Mouse (Mus musculus): ENCODE results near the gene Kansl1l.

DNA sequence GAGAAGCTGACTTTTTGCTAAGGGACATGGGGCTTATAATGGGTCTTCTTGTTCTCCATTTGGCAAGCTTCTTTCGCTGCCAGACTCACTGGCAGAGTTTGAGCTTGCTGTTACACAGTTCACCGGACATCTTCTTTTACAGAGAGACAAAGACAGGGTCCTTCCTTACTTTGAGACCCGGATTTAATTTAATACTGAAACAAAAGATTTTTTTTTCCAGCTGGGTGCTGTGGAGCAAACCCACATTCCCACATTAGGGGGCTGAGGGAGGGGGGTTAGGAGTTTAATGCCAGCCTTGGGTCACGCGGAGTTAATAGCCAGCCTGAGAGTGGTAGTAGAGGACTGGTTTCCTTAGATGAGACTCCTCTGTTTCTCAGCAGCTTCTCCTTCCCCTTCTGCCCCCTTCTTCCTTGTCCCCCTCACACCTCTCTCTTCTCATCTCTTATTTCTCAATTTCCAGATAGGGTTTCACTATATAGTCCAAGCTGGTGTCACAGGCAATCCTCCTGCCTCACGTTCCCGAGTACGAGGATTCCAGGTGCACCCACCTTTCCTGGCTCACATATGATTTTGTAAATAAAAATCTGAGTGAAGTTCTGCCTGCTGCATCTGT lies 124.5 kb downstream of the Kansl1l start:
- TF ChIP-seq CTCF (IDR thresholded peaks at IDR 0.05; ENCODE audit: extremely low read depth, insufficient read depth, insufficient read length, insufficient replicate concordance) (no peak), POLR2A (IDR thresholded peaks at IDR 0.05; ENCODE audit: low read depth, low read length) (no peak)

Data from spleen, adult 2 months (tissue).